Mouse (Mus musculus): Measurements from ENCODE around the gene Celf5. TPM values are rescaled to one million over a fixed set of nuclear protein-coding genes. Genes with fewer than 3 reads are reported as not detected.
A peak's percentile ranks its signal among the peaks of the same experiment; 100 is the strongest.

Gene Celf5
- polyA plus RNA-seq, 1 experiment from 2014 or later = 109 TPM

GRCm38 (mm10) chr10:81466066-81466465, 16.4 kb downstream of the Celf5 start:
- no peaks in the 10 kb centered on the region for H3K9me3 ChIP-seq
- H3K4me1 ChIP-seq = peaks cover 23% of the 10 kb centered on the region
- H3K27ac ChIP-seq = no peak overlapping the region
- H3K36me3 ChIP-seq (replicated peaks) = peaks cover 37% of the 10 kb centered on the region
- H3K4me2 ChIP-seq = no peak overlapping the region
- 82% methylated on average over 2 of the region's 2 CpGs for WGBS
- H3K4me3 ChIP-seq = no peak overlapping the region
- no peak for ATAC-seq (replicated peaks)
- H3K27me3 ChIP-seq (replicated peaks) = peaks cover 32% of the 10 kb centered on the region
- H3K9ac ChIP-seq = no peak overlapping the region

- Histone ChIP-seq H3K4me2 (no peak overlapping the region), H3K9ac (no peak overlapping the region), H3K27me3 (replicated peaks) (peaks cover 39% of the 10 kb centered on the region), H3K4me1 (peaks cover 15% of the 10 kb centered on the region), H3K27ac (no peak overlapping the region), H3K4me3 (no peak overlapping the region), H3K9me3 (no peaks in the 10 kb centered on the region), H3K36me3 (replicated peaks) (peaks cover 37% of the 10 kb centered on the region)
- 1% methylated on average over 5 of the region's 5 CpGs for WGBS
- peak; percentile 8 for ATAC-seq (replicated peaks)
Observed at GRCm38 (mm10) chr10:81465265-81465645, 17.3 kb downstream of the Celf5 start.

GRCm38 (mm10) chr10:81464405-81465264, 17.9 kb downstream of the Celf5 start:
- Histone ChIP-seq H3K4me1 (peaks cover 15% of the 10 kb centered on the region), H3K9ac (no peak overlapping the region), H3K27ac (no peak overlapping the region), H3K9me3 (no peaks in the 10 kb centered on the region), H3K36me3 (replicated peaks) (peaks cover 37% of the 10 kb centered on the region), H3K4me3 (peak overlapping the region; percentile 25), H3K4me2 (peak overlapping the region; percentile 41), H3K27me3 (replicated peaks) (peaks cover 41% of the 10 kb centered on the region)
- 5% methylated on average over 33 of the region's 33 CpGs for WGBS
- peak; percentile 58 for ATAC-seq (replicated peaks)

GRCm38 (mm10) chr10:81463531-81463930, 19.0 kb downstream of the Celf5 start:
- ATAC-seq (replicated peaks) = no peak
- Histone ChIP-seq H3K4me2 (no peak overlapping the region), H3K36me3 (replicated peaks) (peaks cover 35% of the 10 kb centered on the region), H3K27me3 (replicated peaks) (peaks cover 41% of the 10 kb centered on the region), H3K4me3 (no peak overlapping the region), H3K9ac (no peak overlapping the region), H3K4me1 (peaks cover 12% of the 10 kb centered on the region), H3K9me3 (no peaks in the 10 kb centered on the region), H3K27ac (no peak overlapping the region)
- 68% methylated on average over 4 of the region's 4 CpGs for WGBS

- Histone ChIP-seq H3K9me3 (no peaks in the 10 kb centered on the region), H3K36me3 (replicated peaks) (peaks cover 33% of the 10 kb centered on the region), H3K27me3 (replicated peaks) (peaks cover 41% of the 10 kb centered on the region), H3K9ac (no peak overlapping the region), H3K27ac (no peak overlapping the region), H3K4me1 (peaks cover 12% of the 10 kb centered on the region), H3K4me3 (no peak overlapping the region), H3K4me2 (no peak overlapping the region)
- no peak for ATAC-seq (replicated peaks)
- 79% methylated on average over 7 of the region's 7 CpGs for WGBS
Observed at GRCm38 (mm10) chr10:81462917-81463316, 19.6 kb downstream of the Celf5 start.

GRCm38 (mm10) chr10:81462415-81462804, 20.1 kb downstream of the Celf5 start:
- H3K9me3 ChIP-seq = no peaks in the 10 kb centered on the region
- no peak overlapping the region for H3K9ac ChIP-seq
- H3K4me3 ChIP-seq = no peak overlapping the region
- H3K27ac ChIP-seq = no peak overlapping the region
- peaks cover 12% of the 10 kb centered on the region for H3K4me1 ChIP-seq
- 42% methylated on average over 7 of the region's 7 CpGs for WGBS
- ATAC-seq (replicated peaks) = no peak
- no peak overlapping the region for H3K4me2 ChIP-seq
- peaks cover 43% of the 10 kb centered on the region for H3K27me3 ChIP-seq (replicated peaks)
- peaks cover 28% of the 10 kb centered on the region for H3K36me3 ChIP-seq (replicated peaks)

- Histone ChIP-seq H3K9ac (no peak overlapping the region), H3K36me3 (replicated peaks) (peaks cover 22% of the 10 kb centered on the region; the same call in 1 of the 2 replicates), H3K27me3 (replicated peaks) (peaks cover 46% of the 10 kb centered on the region), H3K27ac (no peak overlapping the region), H3K4me2 (no peak overlapping the region), H3K4me3 (no peak overlapping the region), H3K4me1 (peaks cover 12% of the 10 kb centered on the region), H3K9me3 (no peaks in the 10 kb centered on the region)
- ATAC-seq (replicated peaks) = no peak
- 16% methylated on average over 16 of the region's 16 CpGs for WGBS
Observed at GRCm38 (mm10) chr10:81461673-81462414, 20.7 kb downstream of the Celf5 start.

GRCm38 (mm10) chr10:81460951-81461350, 21.6 kb downstream of the Celf5 start:
- no peak for ATAC-seq (replicated peaks)
- H3K4me3 ChIP-seq = no peak overlapping the region
- WGBS = 38% methylated on average over 11 of the region's 11 CpGs
- peaks cover 13% of the 10 kb centered on the region; the same call in 1 of the 2 replicates for H3K36me3 ChIP-seq (replicated peaks)
- H3K27ac ChIP-seq = no peak overlapping the region
- H3K4me2 ChIP-seq = no peak overlapping the region
- peaks cover 12% of the 10 kb centered on the region for H3K4me1 ChIP-seq
- H3K9me3 ChIP-seq = no peaks in the 10 kb centered on the region
- H3K27me3 ChIP-seq (replicated peaks) = peaks cover 54% of the 10 kb centered on the region
- H3K9ac ChIP-seq = no peak overlapping the region

GRCm38 (mm10) chr10:81460471-81460870, 22.0 kb downstream of the Celf5 start:
- Histone ChIP-seq H3K4me2 (no peak overlapping the region), H3K4me3 (no peak overlapping the region), H3K27me3 (replicated peaks) (peaks cover 59% of the 10 kb centered on the region), H3K9me3 (no peaks in the 10 kb centered on the region), H3K27ac (no peak overlapping the region), H3K9ac (no peak overlapping the region), H3K4me1 (peaks cover 12% of the 10 kb centered on the region), H3K36me3 (replicated peaks) (peaks cover 8% of the 10 kb centered on the region; the same call in 1 of the 2 replicates)
- WGBS = 37% methylated on average over 20 of the region's 20 CpGs
- ATAC-seq (replicated peaks) = no peak

GRCm38 (mm10) chr10:81459399-81459798, 23.1 kb downstream of the Celf5 start:
- Histone ChIP-seq H3K9ac (no peak overlapping the region), H3K27me3 (replicated peaks) (peaks cover 62% of the 10 kb centered on the region), H3K36me3 (replicated peaks) (peaks cover 8% of the 10 kb centered on the region; the same call in 1 of the 2 replicates), H3K4me2 (no peak overlapping the region), H3K4me3 (no peak overlapping the region), H3K4me1 (peaks cover 4% of the 10 kb centered on the region; the same call in 1 of the 2 replicates), H3K9me3 (no peaks in the 10 kb centered on the region), H3K27ac (no peak overlapping the region)
- ATAC-seq (replicated peaks) = no peak
- WGBS = 67% methylated on average over 21 of the region's 21 CpGs

GRCm38 (mm10) chr10:81458267-81458666, 24.2 kb downstream of the Celf5 start:
- Histone ChIP-seq H3K4me2 (no peak overlapping the region), H3K9me3 (no peaks in the 10 kb centered on the region)
- 83% methylated on average over 6 of the region's 6 CpGs for WGBS

GRCm38 (mm10) chr10:81457624-81458023, 24.9 kb downstream of the Celf5 start:
- WGBS = 93% methylated on average over 8 of the region's 8 CpGs
- H3K27me3 ChIP-seq (replicated peaks) = peaks cover 68% of the 10 kb centered on the region

More at GRCm38 (mm10) chr10:81458267-81458666, 24.2 kb downstream of the Celf5 start:
- Histone ChIP-seq H3K36me3 (replicated peaks) (peaks cover 8% of the 10 kb centered on the region; the same call in 1 of the 2 replicates), H3K9ac (no peak overlapping the region), H3K27me3 (replicated peaks) (peaks cover 66% of the 10 kb centered on the region), H3K27ac (no peak overlapping the region), H3K4me3 (no peak overlapping the region), H3K4me1 (no peaks in the 10 kb centered on the region)
- ATAC-seq (replicated peaks) = no peak

More at GRCm38 (mm10) chr10:81457624-81458023, 24.9 kb downstream of the Celf5 start:
- Histone ChIP-seq H3K27ac (no peak overlapping the region), H3K4me3 (no peak overlapping the region), H3K4me2 (no peak overlapping the region), H3K4me1 (no peaks in the 10 kb centered on the region), H3K9me3 (no peaks in the 10 kb centered on the region), H3K9ac (no peak overlapping the region), H3K36me3 (replicated peaks) (peaks cover 8% of the 10 kb centered on the region; the same call in 1 of the 2 replicates)
- ATAC-seq (replicated peaks) = no peak

Measured in midbrain, embryonic 15.5 days (tissue).